Mouse (Mus musculus): Measurements from ENCODE around the gene Actr1a.
A peak's percentile ranks its signal among the peaks of the same experiment; 100 is the strongest.

Actr1a gene

GRCm38 (mm10) chr19:46395109-46396009 is at the start of gene Actr1a:
TSS of gene Actr1a (minus strand) at chr19:46395748.
- peak; percentile 98 for DNase-seq

GRCm38 (mm10) chr19:46444209-46444608 is 48.7 kb upstream of the Actr1a start:
- DNase-seq: peak; percentile 88

- DNase-seq: no peak
Observed at GRCm38 (mm10) chr19:46443509-46443908, 48.0 kb upstream of the Actr1a start.

- no peak for DNase-seq
Observed at GRCm38 (mm10) chr19:46435492-46435891, 39.9 kb upstream of the Actr1a start.

- DNase-seq: no peak
Observed at GRCm38 (mm10) chr19:46434591-46434990, 39.0 kb upstream of the Actr1a start.

GRCm38 (mm10) chr19:46434148-46434547 is 38.6 kb upstream of the Actr1a start:
- DNase-seq: no peak

- DNase-seq: no peak
Observed at GRCm38 (mm10) chr19:46433712-46434111, 38.2 kb upstream of the Actr1a start.

- DNase-seq: no peak
Observed at GRCm38 (mm10) chr19:46429250-46429649, 33.7 kb upstream of the Actr1a start.

- DNase-seq: no peak
Observed at GRCm38 (mm10) chr19:46426488-46426887, 30.9 kb upstream of the Actr1a start.

GRCm38 (mm10) chr19:46425266-46425665 is 29.7 kb upstream of the Actr1a start:
- no peak for DNase-seq

- peak; percentile 82 for DNase-seq
Observed at GRCm38 (mm10) chr19:46422384-46423338, 27.1 kb upstream of the Actr1a start.

- DNase-seq: no peak
Observed at GRCm38 (mm10) chr19:46420410-46420809, 24.9 kb upstream of the Actr1a start.

GRCm38 (mm10) chr19:46418051-46418450 is 22.5 kb upstream of the Actr1a start:
- no peak for DNase-seq

- no peak for DNase-seq
Observed at GRCm38 (mm10) chr19:46416276-46416675, 20.7 kb upstream of the Actr1a start.

GRCm38 (mm10) chr19:46414486-46414885 is 18.9 kb upstream of the Actr1a start:
- no peak for DNase-seq

GRCm38 (mm10) chr19:46413969-46414368 is 18.4 kb upstream of the Actr1a start:
- no peak for DNase-seq

GRCm38 (mm10) chr19:46412056-46412805 is 16.7 kb upstream of the Actr1a start:
- no peak for DNase-seq

GRCm38 (mm10) chr19:46409506-46409905 is 14.0 kb upstream of the Actr1a start:
- no peak for DNase-seq

GRCm38 (mm10) chr19:46406592-46407386 is 11.2 kb upstream of the Actr1a start:
- DNase-seq: no peak

- DNase-seq: no peak
Observed at GRCm38 (mm10) chr19:46404030-46404429, 8.5 kb upstream of the Actr1a start.

GRCm38 (mm10) chr19:46400558-46400957 is 5.0 kb upstream of the Actr1a start:
- DNase-seq: no peak

GRCm38 (mm10) chr19:46399886-46400285 is 4.3 kb upstream of the Actr1a start:
- no peak for DNase-seq

All from cerebellum, adult 8-10 months (tissue).